Mouse (Mus musculus) hindbrain, postnatal 0 days (tissue): ENCODE measurements at regions not wholly inside any gene's neighbourhood (a gene's known extent, or its start where the extent isn't known, plus 50 kb on each side); places are given as distances from the start of the nearest gene placed in this dataset.
A peak's percentile ranks its signal among the peaks of the same experiment; 100 is the strongest.
"Not testable (repeated sequence)": the region's sequence is repeated elsewhere in the genome, so short reads cannot be mapped to it uniquely, and the experiment has no call there.

Experiments
- ATAC-seq: fragments of 200-750 bp; cut with Nextera tagmentation; 2 replicates; pipeline ENCODE4 v1.8.0; 2017; ENCODE audit warnings: mild to moderate bottlenecking, moderate TSS enrichment, moderate library complexity
- DNase-seq: peaks from one replicate; pipeline ENCODE4 v3.0.0-alpha.2; 2015; ENCODE audit warnings: low spot score
- H3K27ac ChIP-seq: fragments of 300-500 bp; sonication (generic); 2 replicates; pipeline ENCODE4 v1.5.1; 2014; ENCODE audit warnings: mild to moderate bottlenecking
- H3K27me3 ChIP-seq: fragments of 300-500 bp; sonication (generic); 2 replicates; pipeline ENCODE4 v1.6.1; 2014; ENCODE audit warnings: low read length, mixed read lengths; ENCODE audit not compliant: insufficient read depth
- H3K36me3 ChIP-seq: fragments of 300-500 bp; sonication (generic); 2 replicates; pipeline ENCODE4 v1.6.1; 2014; ENCODE audit warnings: low read length, mixed read lengths; ENCODE audit not compliant: insufficient read depth
- H3K4me1 ChIP-seq: fragments of 300-500 bp; sonication (generic); 2 replicates; pipeline ENCODE4 v1.6.1; 2014; ENCODE audit warnings: antibody characterized with exemption, low read length, mixed read lengths; ENCODE audit not compliant: insufficient read depth
- H3K4me2 ChIP-seq: fragments of 300-500 bp; sonication (generic); 2 replicates; pipeline ENCODE4 v1.6.1; 2014; ENCODE audit warnings: low read depth, mild to moderate bottlenecking, low read length, moderate library complexity, mixed read lengths
- H3K4me3 ChIP-seq: fragments of 300-500 bp; sonication (generic); 2 replicates; pipeline ENCODE4 v1.5.1; 2014; ENCODE audit warnings: low read length
- H3K9ac ChIP-seq: fragments of 300-500 bp; sonication (generic); replicated peaks from 2 replicates; pipeline ENCODE4 v1.6.1; 2014; ENCODE audit warnings: mild to moderate bottlenecking, low read length, moderate library complexity, mixed read lengths
- H3K9me3 ChIP-seq: fragments of 300-500 bp; sonication (generic); 2 replicates; pipeline ENCODE4 v1.6.1; 2016; ENCODE audit warnings: low read length, mixed read lengths
- CTCF ChIP-seq: IDR thresholded peaks from 2 replicates; pipeline ENCODE4 v1.5.1; 2016; ENCODE audit warnings: antibody characterized with exemption, control low read depth, low read depth
- WGBS: fragments of 180-500 bp; shearing (Covaris S2); extraction: QIAGEN DNeasy Blood & Tissue Kit; methylation state at CpG from one replicate; pipeline ENCODE4 v1.1.7; 2014; 5-methylcytosine and 5-hydroxymethylcytosine counted together

GRCm38 (mm10) chr4:4306922-4307321, 229.6 kb upstream of the Sdr16c6 start:
- no peak overlapping the region for H3K4me2 ChIP-seq
- no peak for DNase-seq
- H3K4me1 ChIP-seq: no peaks in the 10 kb centered on the region
- H3K9me3 ChIP-seq: no peaks in the 10 kb centered on the region
- no peak for ATAC-seq
- no peak overlapping the region for H3K27ac ChIP-seq
- no peak overlapping the region for H3K9ac ChIP-seq
- H3K36me3 ChIP-seq: no peaks in the 10 kb centered on the region
- WGBS: 82% methylated on average over 3 of the region's 3 CpGs
- no peak overlapping the region for H3K4me3 ChIP-seq
- no peaks in the 10 kb centered on the region for H3K27me3 ChIP-seq
- TF ChIP-seq CTCF: no peak

GRCm38 (mm10) chr4:4305740-4306249, 228.5 kb upstream of the Sdr16c6 start:
- no peak overlapping the region for H3K9ac ChIP-seq
- ATAC-seq (no peak), DNase-seq (no peak)
- H3K9me3 ChIP-seq: no peaks in the 10 kb centered on the region
- H3K4me2 ChIP-seq: no peak overlapping the region
- TF ChIP-seq CTCF: no peak
- no peaks in the 10 kb centered on the region for H3K4me1 ChIP-seq
- H3K27ac ChIP-seq: no peak overlapping the region
- H3K36me3 ChIP-seq: no peaks in the 10 kb centered on the region
- H3K27me3 ChIP-seq: no peaks in the 10 kb centered on the region
- H3K4me3 ChIP-seq: no peak overlapping the region

GRCm38 (mm10) chr4:4304666-4305065, 227.3 kb upstream of the Sdr16c6 start:
- DNase-seq (no peak), ATAC-seq (no peak)
- no peaks in the 10 kb centered on the region for H3K4me1 ChIP-seq
- H3K36me3 ChIP-seq: no peaks in the 10 kb centered on the region
- H3K4me2 ChIP-seq: no peak overlapping the region
- no peaks in the 10 kb centered on the region for H3K27me3 ChIP-seq
- TF ChIP-seq CTCF: no peak
- WGBS: 89% methylated on average over 1 of the region's 1 CpGs
- H3K4me3 ChIP-seq: no peak overlapping the region
- H3K27ac ChIP-seq: no peak overlapping the region
- no peak overlapping the region for H3K9ac ChIP-seq
- no peaks in the 10 kb centered on the region for H3K9me3 ChIP-seq

- H3K4me2 ChIP-seq: no peak overlapping the region
- no peak for TF ChIP-seq CTCF
- no peaks in the 10 kb centered on the region for H3K4me1 ChIP-seq
- H3K9ac ChIP-seq: no peak overlapping the region
- H3K4me3 ChIP-seq: no peak overlapping the region
- 80% methylated on average over 10 of the region's 10 CpGs for WGBS
- no peaks in the 10 kb centered on the region for H3K36me3 ChIP-seq
- no peaks in the 10 kb centered on the region for H3K27me3 ChIP-seq
- no peaks in the 10 kb centered on the region for H3K9me3 ChIP-seq
- DNase-seq (no peak), ATAC-seq (no peak)
- H3K27ac ChIP-seq: no peak overlapping the region
Measured at GRCm38 (mm10) chr4:4300189-4300879, 223.0 kb upstream of the Sdr16c6 start.

GRCm38 (mm10) chr4:4299631-4300030, 222.3 kb upstream of the Sdr16c6 start:
- Histone ChIP-seq H3K27me3 (no peaks in the 10 kb centered on the region), H3K36me3 (no peaks in the 10 kb centered on the region), H3K4me2 (no peak overlapping the region), H3K4me3 (no peak overlapping the region), H3K4me1 (no peaks in the 10 kb centered on the region), H3K27ac (no peak overlapping the region), H3K9me3 (no peaks in the 10 kb centered on the region), H3K9ac (no peak overlapping the region)
- ATAC-seq (no peak), DNase-seq (peak; percentile 19)
- peak; percentile 45 for TF ChIP-seq CTCF
- 56% methylated on average over 1 of the region's 1 CpGs for WGBS

GRCm38 (mm10) chr4:4249601-4250000, 172.3 kb upstream of the Sdr16c6 start:
- Histone ChIP-seq H3K4me3 (no peak overlapping the region), H3K27me3 (no peaks in the 10 kb centered on the region), H3K36me3 (no peaks in the 10 kb centered on the region), H3K27ac (no peak overlapping the region), H3K9me3 (no peaks in the 10 kb centered on the region; the same call in 1 of the 2 replicates), H3K9ac (no peak overlapping the region), H3K4me2 (no peak overlapping the region), H3K4me1 (no peaks in the 10 kb centered on the region)
- 90% methylated on average over 2 of the region's 2 CpGs for WGBS
- DNase-seq: no peak
- no peak for ATAC-seq
- no peak for TF ChIP-seq CTCF

- 80% methylated on average over 4 of the region's 4 CpGs for WGBS
Measured at GRCm38 (mm10) chr4:4247669-4248068, 170.3 kb upstream of the Sdr16c6 start.

GRCm38 (mm10) chr4:4242306-4242980, 165.1 kb upstream of the Sdr16c6 start:
- 90% methylated on average over 15 of the region's 15 CpGs for WGBS
- H3K36me3 ChIP-seq, DNase-seq, H3K9me3 ChIP-seq, H3K4me2 ChIP-seq, H3K4me3 ChIP-seq, H3K4me1 ChIP-seq, H3K27me3 ChIP-seq, H3K27ac ChIP-seq, H3K9ac ChIP-seq, ATAC-seq: not testable (repeated sequence)

More at GRCm38 (mm10) chr4:4247669-4248068, 170.3 kb upstream of the Sdr16c6 start:
- TF ChIP-seq CTCF: no peak
- Histone ChIP-seq H3K9me3 (no peaks in the 10 kb centered on the region; the same call in 1 of the 2 replicates), H3K4me2 (no peak overlapping the region), H3K4me1 (no peaks in the 10 kb centered on the region), H3K9ac (no peak overlapping the region), H3K36me3 (no peaks in the 10 kb centered on the region), H3K27me3 (no peaks in the 10 kb centered on the region), H3K4me3 (no peak overlapping the region), H3K27ac (no peak overlapping the region)
- DNase-seq: no peak
- no peak for ATAC-seq
